Mouse (Mus musculus) CH12.LX (cell line): Measurements from ENCODE around the gene Gtf2f1.

Experiments
- CTCF ChIP-seq, 2 experiments: IDR thresholded peaks in 1 of 2; conservative IDR thresholded peaks in 1 of 2; 2 replicates each; pipeline ENCODE4 v1.5.1; 2011 to 2012; ENCODE audit warnings: low read depth in 2 of 2, low read length in 2 of 2, improper control_type of control experiment in 1 of 2, inconsistent platforms in 1 of 2, mild to moderate bottlenecking in 1 of 2, moderate library complexity in 1 of 2
- MAFK ChIP-seq: IDR thresholded peaks from 2 replicates; pipeline ENCODE4 v1.6.1; 2011; ENCODE audit warnings: low read length, improper control_type of control experiment; ENCODE audit not compliant: insufficient replicate concordance
- POLR2A ChIP-seq: IDR thresholded peaks from 2 replicates; pipeline ENCODE4 v1.6.1; 2011; ENCODE audit warnings: low read depth, mild to moderate bottlenecking, improper control_type of control experiment, low read length
- TBP ChIP-seq: conservative IDR thresholded peaks from 2 replicates; pipeline ENCODE4 v1.6.1; 2011; ENCODE audit warnings: low read depth, low read length, improper control_type of control experiment
- ZC3H11A ChIP-seq: IDR thresholded peaks from 2 replicates; pipeline ENCODE4 v1.6.1; 2012; ENCODE audit warnings: low read depth, mild to moderate bottlenecking, inconsistent platforms, low read length, improper control_type of control experiment
- ZNF384 ChIP-seq: IDR thresholded peaks from 2 replicates; pipeline ENCODE4 v1.6.1; 2012; ENCODE audit warnings: low read depth, low read length, improper control_type of control experiment, inconsistent platforms

DNA sequence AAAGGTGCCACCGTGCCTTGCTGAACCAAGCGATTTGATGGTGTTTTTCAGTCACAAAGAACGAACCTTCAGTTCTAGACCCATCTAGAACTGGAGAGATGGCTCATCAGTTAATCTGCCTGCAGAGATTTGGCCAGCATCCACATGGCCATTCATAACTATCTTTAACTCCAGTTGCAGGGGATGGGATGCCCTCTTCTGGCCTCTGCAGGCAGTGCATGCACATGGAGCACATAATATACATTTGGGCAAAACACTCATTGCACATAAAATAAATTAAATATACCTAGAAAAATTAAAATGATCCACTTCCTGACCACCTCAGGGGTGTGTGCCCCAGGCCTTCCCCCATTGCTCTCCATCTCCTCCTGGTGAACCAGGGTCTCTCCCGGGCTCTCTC, 49.2 kb downstream of the Gtf2f1 start:
- no peak for TF ChIP-seq POLR2A
- TF ChIP-seq ZNF384, result no peak
- no peak for TF ChIP-seq MAFK
- TF ChIP-seq CTCF (conservative IDR thresholded peaks at IDR 0.05 in 1 of 2, IDR thresholded peaks at IDR 0.05 in 1 of 2; ENCODE audit: low read depth in 2 of 2, low read length in 2 of 2), result peak in 1 of 2 experiments; percentile 33; a peak in 2 of 4 replicates
- TF ChIP-seq ZC3H11A, result no peak
- no peak for TF ChIP-seq TBP
